Mouse (Mus musculus) embryonic facial prominence, embryonic 15.5 days (tissue): ENCODE measurements around the gene Rpl3. TPM values are rescaled to one million over a fixed set of nuclear protein-coding genes. Genes with fewer than 3 reads are reported as not detected.

Experiments used
- ATAC-seq: fragments of 200-750 bp; cut with Nextera tagmentation; 2 replicates; pipeline ENCODE4 v1.8.0; 2017; ENCODE audit warnings: low read depth, moderate TSS enrichment; ENCODE audit not compliant: insufficient number of reproducible peaks, low FRiP score, low TSS enrichment
- H3K27ac ChIP-seq: fragments of 300-500 bp; sonication (generic); replicated peaks from 2 replicates; pipeline ENCODE4 v1.5.1; 2015; ENCODE audit warnings: mild to moderate bottlenecking, inconsistent platforms
- H3K27me3 ChIP-seq: fragments of 300-500 bp; sonication (generic); 2 replicates; pipeline ENCODE4 v1.6.1; 2015; ENCODE audit warnings: inconsistent platforms
- H3K36me3 ChIP-seq: fragments of 300-500 bp; sonication (generic); 2 replicates; pipeline ENCODE4 v1.6.1; 2015; ENCODE audit warnings: mild to moderate bottlenecking, inconsistent platforms
- H3K4me1 ChIP-seq: fragments of 300-500 bp; sonication (generic); 2 replicates; pipeline ENCODE4 v1.6.1; 2015; ENCODE audit warnings: inconsistent platforms
- H3K4me2 ChIP-seq: fragments of 300-500 bp; sonication (generic); replicated peaks from 2 replicates; pipeline ENCODE4 v1.6.1; 2015; ENCODE audit warnings: mild to moderate bottlenecking, inconsistent platforms
- H3K4me3 ChIP-seq: fragments of 300-500 bp; sonication (generic); replicated peaks from 2 replicates; pipeline ENCODE4 v1.5.1; 2015; ENCODE audit warnings: mild to moderate bottlenecking, inconsistent platforms
- H3K9ac ChIP-seq: fragments of 300-500 bp; sonication (generic); 2 replicates; pipeline ENCODE4 v1.6.1; 2015; ENCODE audit warnings: inconsistent platforms
- H3K9me3 ChIP-seq: fragments of 300-500 bp; sonication (generic); replicated peaks from 2 replicates; pipeline ENCODE4 v1.6.1; 2016; ENCODE audit warnings: inconsistent platforms
- WGBS: fragments of 180-500 bp; shearing (Covaris S2); methylation state at CpG from one replicate; pipeline ENCODE4 v1.1.7; 2015; 5-methylcytosine and 5-hydroxymethylcytosine counted together
- polyA plus RNA-seq: library from polyadenylated mRNA; unstranded; fragments of >200 nt; fragmentation: Nextera tagmentation; extraction: Ambion mirVana; gene quantifications from 2 replicates; pipeline ENCODE4 v1.2.1, GENCODE M21; 2015

The Rpl3 gene
- polyA plus RNA-seq, 1 experiment from 2014 or later, result 1,072 TPM

DNA sequence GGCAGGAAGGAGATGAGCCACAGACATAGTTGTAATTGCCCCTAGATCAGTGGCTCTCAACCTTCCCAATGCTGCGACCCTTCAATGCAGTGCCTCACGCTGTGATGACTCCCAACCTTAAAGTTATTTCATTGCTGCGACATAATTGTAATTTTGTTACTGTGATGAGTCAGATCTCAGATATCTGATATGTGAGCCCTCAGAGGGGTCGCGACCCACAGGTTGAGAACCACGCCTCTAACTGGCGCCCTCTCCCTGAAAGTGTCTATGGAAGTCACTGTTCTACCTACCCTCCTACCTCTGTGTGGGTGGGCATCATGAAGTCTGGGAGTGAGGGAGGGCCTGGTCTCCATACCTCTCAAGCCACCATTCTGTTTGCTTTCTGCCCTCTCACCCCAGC lies 22.7 kb upstream of the Rpl3 start:
- Histone ChIP-seq H3K27me3 (no peaks in the 10 kb centered on the region), H3K36me3 (no peaks in the 10 kb centered on the region), H3K4me3 (no peak overlapping the region), H3K4me2 (no peak overlapping the region), H3K9me3 (no peaks in the 10 kb centered on the region), H3K27ac (no peak overlapping the region), H3K9ac (no peak overlapping the region), H3K4me1 (no peaks in the 10 kb centered on the region)
- no peak for ATAC-seq
- 81% methylated on average over 7 of the region's 7 CpGs for WGBS

DNA sequence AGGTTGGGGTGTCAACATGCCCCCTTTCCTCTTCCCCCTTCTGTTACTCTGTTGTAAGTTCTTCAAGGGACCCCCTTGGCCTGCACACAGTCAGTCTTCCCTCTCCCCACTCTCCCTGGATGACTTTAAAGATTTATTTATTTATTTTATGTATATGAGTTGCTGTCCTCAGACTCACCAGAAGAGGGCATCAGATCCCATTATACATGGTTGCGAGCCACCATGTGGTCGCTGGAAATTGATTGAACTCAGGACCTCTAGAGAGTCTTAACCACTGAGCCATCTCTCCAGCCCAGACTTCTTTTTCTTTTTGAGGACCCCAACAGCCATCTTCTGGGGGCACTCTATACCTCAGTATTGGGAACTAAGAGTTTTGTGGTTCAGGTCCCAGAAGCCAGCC lies 20.8 kb upstream of the Rpl3 start:
- no peak for ATAC-seq
- H3K9me3 ChIP-seq, result no peaks in the 10 kb centered on the region
- WGBS, result 48% methylated on average over 2 of the region's 2 CpGs

DNA sequence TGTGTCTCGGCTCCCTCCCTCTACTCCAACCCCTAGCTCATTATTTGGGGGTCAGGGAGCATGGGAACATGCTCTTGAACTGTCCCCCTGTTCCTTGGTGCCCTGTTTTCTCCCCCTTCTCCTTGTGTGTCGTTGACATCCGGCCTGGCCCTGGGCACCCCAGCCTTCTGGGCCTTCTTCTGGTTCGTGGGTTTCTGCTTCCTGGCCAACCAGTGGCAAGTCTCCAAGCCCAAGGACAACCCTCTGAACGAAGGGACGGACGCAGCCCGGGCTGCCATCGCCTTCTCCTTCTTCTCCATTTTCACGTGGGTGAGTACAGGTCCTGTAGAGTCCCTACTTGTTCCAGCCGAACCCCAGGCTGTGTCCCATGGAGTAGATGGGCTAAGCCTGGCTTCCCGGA lies 19.8 kb upstream of the Rpl3 start:
- no peak overlapping the region for H3K4me2 ChIP-seq
- H3K9ac ChIP-seq, result no peak overlapping the region
- H3K4me3 ChIP-seq, result no peak overlapping the region
- no peaks in the 10 kb centered on the region for H3K9me3 ChIP-seq
- 78% methylated on average over 12 of the region's 12 CpGs for WGBS
- H3K27me3 ChIP-seq, result no peaks in the 10 kb centered on the region
- no peaks in the 10 kb centered on the region for H3K4me1 ChIP-seq
- no peak overlapping the region for H3K27ac ChIP-seq
- ATAC-seq, result no peak
- H3K36me3 ChIP-seq, result no peaks in the 10 kb centered on the region

More for the DNA sequence above, 20.8 kb upstream of the Rpl3 start:
- no peak overlapping the region for H3K9ac ChIP-seq
- no peak overlapping the region for H3K4me2 ChIP-seq
- no peak overlapping the region for H3K27ac ChIP-seq
- no peak overlapping the region for H3K4me3 ChIP-seq
- H3K36me3 ChIP-seq, result no peaks in the 10 kb centered on the region
- H3K27me3 ChIP-seq, result no peaks in the 10 kb centered on the region
- no peaks in the 10 kb centered on the region for H3K4me1 ChIP-seq

DNA sequence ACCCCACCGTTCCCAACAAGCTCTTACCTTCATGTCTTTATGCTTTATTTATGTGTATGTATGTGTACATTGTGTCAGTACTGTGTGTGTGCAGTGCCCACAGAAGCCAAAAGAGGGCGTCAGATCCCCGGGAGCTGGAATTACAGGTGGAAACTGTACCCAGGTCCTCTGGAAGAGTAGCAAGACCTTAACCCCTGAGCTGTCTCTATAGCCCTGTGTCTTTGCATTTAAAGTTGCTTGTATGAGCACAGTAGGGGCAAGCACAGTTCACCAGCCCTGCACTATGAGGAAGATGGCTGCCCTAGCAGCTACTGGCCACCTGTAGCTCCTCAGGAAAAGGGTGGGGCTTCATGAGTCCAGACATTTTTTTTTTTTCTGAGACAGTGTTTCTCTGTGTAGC lies 15.9 kb upstream of the Rpl3 start:
- no peak for ATAC-seq
- Histone ChIP-seq H3K27me3 (no peaks in the 10 kb centered on the region), H3K4me3 (no peak overlapping the region), H3K27ac (no peak overlapping the region), H3K4me2 (no peak overlapping the region), H3K9ac (no peak overlapping the region), H3K4me1 (no peaks in the 10 kb centered on the region), H3K9me3 (no peaks in the 10 kb centered on the region), H3K36me3 (no peaks in the 10 kb centered on the region)
- WGBS, result 82% methylated on average over 3 of the region's 3 CpGs

DNA sequence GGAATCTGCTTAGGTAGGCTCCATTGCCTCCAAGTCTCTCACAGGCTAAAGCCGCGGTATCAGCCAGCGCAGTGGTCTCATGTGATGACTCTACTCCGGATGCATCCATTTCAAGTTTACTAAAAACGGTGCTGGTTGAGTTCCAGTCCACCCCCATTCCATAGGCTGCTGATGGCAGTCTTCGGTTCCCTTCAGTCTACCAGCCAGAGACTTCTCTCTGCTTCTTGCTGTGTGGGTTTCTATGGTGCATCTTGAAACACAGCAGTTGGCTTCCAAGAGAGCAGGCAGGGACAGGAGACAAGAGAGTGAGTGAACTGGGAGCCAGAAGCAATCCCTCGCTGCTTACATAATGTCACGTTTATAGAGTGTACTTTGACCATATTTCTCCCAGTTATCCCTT lies 15.5 kb upstream of the Rpl3 start:
- 91% methylated on average over 8 of the region's 8 CpGs for WGBS
- no peak for ATAC-seq
- Histone ChIP-seq H3K4me1 (no peaks in the 10 kb centered on the region), H3K9me3 (no peaks in the 10 kb centered on the region), H3K4me2 (no peak overlapping the region), H3K4me3 (no peak overlapping the region), H3K27me3 (no peaks in the 10 kb centered on the region), H3K36me3 (no peaks in the 10 kb centered on the region), H3K27ac (no peak overlapping the region), H3K9ac (no peak overlapping the region)

DNA sequence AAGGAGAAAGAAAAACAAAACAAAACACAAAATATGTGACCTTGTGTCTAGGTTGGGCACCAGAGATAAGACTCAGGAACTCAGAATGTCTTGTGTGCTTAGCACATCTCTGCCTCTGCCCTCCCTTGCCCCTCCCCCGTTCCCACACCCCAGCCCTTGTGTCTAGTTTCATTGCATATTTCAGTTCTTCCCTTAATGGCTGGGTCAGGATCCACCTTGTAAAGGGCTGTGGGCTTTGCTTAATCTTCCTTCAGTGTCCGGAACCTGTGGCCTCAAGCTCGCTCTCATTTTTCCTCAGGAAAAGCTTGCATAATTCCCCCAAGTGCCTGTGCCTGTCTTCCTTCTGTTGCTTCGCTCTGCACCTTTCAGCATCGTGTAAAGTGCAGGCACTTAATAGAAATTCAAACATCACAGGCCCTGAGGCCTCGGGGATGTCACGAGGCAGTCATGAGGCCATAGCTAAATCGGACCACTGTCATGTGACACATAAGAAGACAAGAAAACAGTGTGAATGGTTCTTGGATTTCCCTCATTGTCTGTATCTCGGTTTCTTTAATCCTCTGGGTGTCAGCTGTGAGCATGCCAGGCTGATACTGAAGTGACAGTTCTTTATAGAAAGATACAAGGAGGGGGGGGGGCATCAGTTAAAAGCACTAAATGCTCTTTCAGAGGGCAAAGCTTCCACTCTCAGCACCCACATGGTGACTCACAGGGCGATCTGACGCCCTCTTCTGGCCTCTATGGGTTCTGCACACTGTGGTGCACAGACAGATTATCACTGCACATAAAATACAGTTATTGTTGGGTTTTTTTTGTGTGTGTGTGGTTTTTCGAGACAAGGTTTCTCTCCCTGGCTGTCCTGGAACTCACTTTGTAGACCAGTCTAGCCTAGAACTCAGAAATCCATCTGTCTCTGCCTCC lies 14.1 kb upstream of the Rpl3 start:
- no peak overlapping the region for H3K27ac ChIP-seq
- H3K36me3 ChIP-seq, result no peaks in the 10 kb centered on the region
- no peak for ATAC-seq
- peaks cover 4% of the 10 kb centered on the region; the same call in 1 of the 2 replicates for H3K4me1 ChIP-seq
- H3K27me3 ChIP-seq, result no peaks in the 10 kb centered on the region
- 63% methylated on average over 12 of the region's 12 CpGs for WGBS
- no peak overlapping the region for H3K9ac ChIP-seq
- H3K4me3 ChIP-seq, result no peak overlapping the region
- no peaks in the 10 kb centered on the region for H3K9me3 ChIP-seq
- H3K4me2 ChIP-seq, result no peak overlapping the region

DNA sequence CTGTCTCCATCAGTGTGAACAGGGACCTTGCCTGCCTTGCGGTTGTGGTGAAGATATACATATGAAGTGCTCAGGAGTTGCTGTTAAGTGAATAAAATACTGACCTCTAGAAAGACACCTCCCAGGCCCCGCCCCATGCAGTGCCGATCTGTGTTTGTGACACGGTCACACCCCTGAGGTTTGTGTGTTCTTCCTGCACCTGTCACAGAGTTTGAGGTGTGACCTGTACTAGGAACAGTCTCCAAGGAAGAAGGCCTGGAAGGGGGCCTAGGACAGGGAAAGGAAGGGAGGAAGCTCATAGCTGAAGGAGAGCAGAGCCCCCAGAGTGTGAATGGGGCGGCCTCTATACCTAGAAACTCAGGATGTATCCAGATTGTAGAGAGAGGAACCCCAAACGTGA lies 10.8 kb upstream of the Rpl3 start:
- no peaks in the 10 kb centered on the region; the same call in 1 of the 2 replicates for H3K27me3 ChIP-seq
- no peak overlapping the region for H3K4me3 ChIP-seq
- WGBS, result 80% methylated on average over 6 of the region's 6 CpGs
- H3K4me2 ChIP-seq, result no peak overlapping the region
- H3K36me3 ChIP-seq, result no peaks in the 10 kb centered on the region
- no peak for ATAC-seq
- H3K9me3 ChIP-seq, result no peaks in the 10 kb centered on the region
- peaks cover 24% of the 10 kb centered on the region for H3K4me1 ChIP-seq
- H3K9ac ChIP-seq, result no peak overlapping the region
- H3K27ac ChIP-seq, result no peak overlapping the region

DNA sequence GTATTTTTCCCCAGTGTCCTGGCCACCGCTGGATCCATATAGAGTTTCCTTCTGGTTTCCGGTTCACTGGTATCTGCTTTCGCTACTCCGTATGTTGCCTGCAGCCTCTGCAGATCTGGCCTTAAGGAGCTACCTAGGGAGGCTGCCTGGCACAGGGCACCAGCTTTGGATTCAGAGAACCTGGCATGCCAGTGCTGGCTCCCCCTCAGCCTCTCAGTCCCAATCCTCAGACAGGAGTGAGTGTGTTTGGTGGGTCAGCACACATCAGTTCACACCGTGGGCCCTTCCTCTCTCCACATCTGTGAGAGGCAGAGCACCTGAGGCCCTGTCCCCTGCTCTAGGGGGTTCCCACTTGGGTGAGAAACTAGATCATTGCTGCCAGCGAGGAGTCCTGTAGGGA lies 9.8 kb upstream of the Rpl3 start:
- H3K36me3 ChIP-seq, result no peaks in the 10 kb centered on the region
- H3K27me3 ChIP-seq, result no peaks in the 10 kb centered on the region; the same call in 1 of the 2 replicates
- no peaks in the 10 kb centered on the region for H3K9me3 ChIP-seq
- H3K4me3 ChIP-seq, result no peak overlapping the region
- no peak overlapping the region for H3K9ac ChIP-seq
- H3K4me1 ChIP-seq, result peaks cover 33% of the 10 kb centered on the region
- no peak overlapping the region for H3K4me2 ChIP-seq
- WGBS, result 61% methylated on average over 6 of the region's 6 CpGs
- no peak for ATAC-seq
- no peak overlapping the region for H3K27ac ChIP-seq

DNA sequence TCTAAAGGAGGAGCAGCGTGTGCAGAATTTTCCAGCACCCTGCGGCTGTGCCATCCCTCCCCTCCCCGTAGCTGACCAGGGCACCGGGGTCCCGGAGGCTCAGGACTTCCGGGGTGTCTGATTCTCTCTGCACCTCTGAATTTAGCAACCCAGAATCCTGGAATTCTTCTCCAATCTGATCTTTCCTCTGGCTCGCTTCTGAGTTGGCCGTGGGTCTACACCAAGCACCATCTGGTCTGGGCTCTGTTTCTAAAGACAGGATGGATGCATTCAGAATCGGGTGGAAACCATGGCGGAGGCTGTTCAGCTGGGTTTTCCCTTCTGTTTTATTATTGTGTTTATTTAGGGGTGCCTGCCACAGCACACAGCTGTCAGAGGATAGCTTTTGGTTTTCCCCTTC lies 9.2 kb upstream of the Rpl3 start:
- 71% methylated on average over 10 of the region's 10 CpGs for WGBS
- H3K9ac ChIP-seq, result no peak overlapping the region

DNA sequence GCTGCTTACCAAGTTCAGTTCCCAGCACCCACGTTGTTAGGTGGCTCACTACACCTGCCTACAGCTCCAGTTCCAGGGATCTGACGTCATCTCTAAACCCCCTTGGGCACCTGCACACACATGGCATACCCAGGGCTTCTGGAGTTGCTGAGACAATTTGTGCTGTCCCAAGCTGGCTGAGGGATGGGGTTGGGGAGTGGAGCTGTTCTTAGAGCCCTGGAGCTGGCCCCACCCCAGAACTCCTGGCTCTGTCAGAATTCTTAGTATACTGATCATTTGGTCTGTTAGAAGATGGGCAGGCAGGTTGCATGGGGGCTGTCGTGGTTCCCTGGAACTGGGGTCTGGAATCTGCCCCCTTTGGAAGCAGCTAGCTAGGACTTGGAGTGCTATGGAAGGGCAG lies 8.5 kb upstream of the Rpl3 start:
- H3K4me2 ChIP-seq, result no peak overlapping the region
- no peak overlapping the region for H3K9ac ChIP-seq
- no peak overlapping the region for H3K27ac ChIP-seq
- no peaks in the 10 kb centered on the region for H3K36me3 ChIP-seq
- no peaks in the 10 kb centered on the region; the same call in none of the 2 replicates for H3K27me3 ChIP-seq
- no peak overlapping the region for H3K4me3 ChIP-seq
- no peak for ATAC-seq
- H3K9me3 ChIP-seq, result no peaks in the 10 kb centered on the region
- WGBS, result 68% methylated on average over 3 of the region's 3 CpGs
- peaks cover 38% of the 10 kb centered on the region for H3K4me1 ChIP-seq

More for the DNA sequence above, 9.2 kb upstream of the Rpl3 start:
- H3K4me2 ChIP-seq, result no peak overlapping the region
- H3K9me3 ChIP-seq, result no peaks in the 10 kb centered on the region
- no peak overlapping the region for H3K4me3 ChIP-seq
- H3K4me1 ChIP-seq, result peaks cover 38% of the 10 kb centered on the region
- H3K27ac ChIP-seq, result no peak overlapping the region
- no peak for ATAC-seq
- no peaks in the 10 kb centered on the region; the same call in none of the 2 replicates for H3K27me3 ChIP-seq
- H3K36me3 ChIP-seq, result no peaks in the 10 kb centered on the region

DNA sequence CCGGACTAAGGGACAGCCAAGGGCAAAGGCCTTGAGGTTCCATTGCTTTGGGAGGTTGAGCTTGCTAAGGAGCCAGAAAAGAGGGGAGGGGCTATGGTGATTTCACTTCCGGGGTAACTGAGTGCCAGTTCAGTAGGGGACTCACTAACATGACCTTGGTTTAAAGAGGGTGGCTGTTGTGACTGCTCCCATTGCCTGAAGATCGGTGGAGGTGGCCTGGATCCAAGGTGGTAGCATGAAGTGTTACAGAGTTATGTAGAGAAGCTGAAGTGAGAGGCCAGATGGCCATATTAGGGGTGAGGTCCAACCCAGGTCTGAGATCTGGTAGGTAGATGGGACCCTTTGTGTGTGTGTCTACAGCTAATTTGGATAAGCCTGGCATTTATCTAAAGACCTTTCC lies 7.8 kb upstream of the Rpl3 start:
- H3K27ac ChIP-seq, result no peak overlapping the region
- no peaks in the 10 kb centered on the region for H3K9me3 ChIP-seq
- H3K36me3 ChIP-seq, result no peaks in the 10 kb centered on the region
- no peak overlapping the region for H3K4me2 ChIP-seq
- no peaks in the 10 kb centered on the region; the same call in none of the 2 replicates for H3K27me3 ChIP-seq
- H3K9ac ChIP-seq, result no peak overlapping the region
- H3K4me3 ChIP-seq, result no peak overlapping the region
- ATAC-seq, result no peak
- WGBS, result 70% methylated on average over 3 of the region's 3 CpGs
- peaks cover 38% of the 10 kb centered on the region for H3K4me1 ChIP-seq

DNA sequence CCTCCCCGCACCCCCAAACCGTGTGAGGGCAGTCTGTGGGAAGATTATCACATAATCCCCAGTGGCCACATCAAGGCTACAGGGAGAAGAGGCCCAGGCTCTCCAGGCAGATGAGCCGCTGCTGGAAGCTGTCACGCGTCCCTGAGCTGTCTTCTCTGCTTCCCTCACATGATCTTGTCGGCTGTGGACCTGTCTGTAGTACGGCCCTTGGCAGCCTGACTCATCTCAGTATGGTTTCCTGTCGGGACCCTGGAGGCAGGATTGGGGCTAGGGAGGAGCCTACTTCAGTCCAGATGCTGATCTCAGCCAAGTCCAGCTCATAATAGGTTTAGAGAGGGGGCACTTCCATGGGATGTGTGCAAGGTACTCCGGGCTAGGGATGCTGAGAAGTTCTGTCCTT lies 7.1 kb upstream of the Rpl3 start:
- H3K36me3 ChIP-seq, result no peaks in the 10 kb centered on the region
- H3K4me1 ChIP-seq, result peaks cover 38% of the 10 kb centered on the region
- no peak overlapping the region for H3K27ac ChIP-seq
- WGBS, result 25% methylated on average over 9 of the region's 9 CpGs
- H3K4me3 ChIP-seq, result no peak overlapping the region
- ATAC-seq, result no peak
- no peak overlapping the region for H3K4me2 ChIP-seq
- no peaks in the 10 kb centered on the region; the same call in none of the 2 replicates for H3K27me3 ChIP-seq
- H3K9me3 ChIP-seq, result no peaks in the 10 kb centered on the region
- no peak overlapping the region for H3K9ac ChIP-seq
